Mouse (Mus musculus) limb, embryonic 14.5 days (tissue): ENCODE measurements at regions not wholly inside any gene's neighbourhood (a gene's known extent, or its start where the extent isn't known, plus 50 kb on each side); places are given as distances from the start of the nearest gene placed in this dataset.

Experiments
- ATAC-seq: fragments of 200-750 bp; cut with Nextera tagmentation; 2 replicates; pipeline ENCODE4 v1.8.0; 2017; ENCODE audit warnings: low read depth, moderate number of reproducible peaks, moderate TSS enrichment; ENCODE audit not compliant: low FRiP score
- DNase-seq: peaks from one replicate; pipeline ENCODE4 v3.0.0-alpha.2; 2015; ENCODE audit warnings: low spot score
- H3K27ac ChIP-seq: fragments of 300-500 bp; sonication (generic); replicated peaks from 2 replicates; pipeline ENCODE4 v1.5.1; 2014; ENCODE audit warnings: low read depth, mild to moderate bottlenecking, low read length, moderate library complexity, mixed read lengths
- H3K27me3 ChIP-seq: fragments of 300-500 bp; sonication (generic); 2 replicates; pipeline ENCODE4 v1.6.1; 2014; ENCODE audit warnings: low read length, mixed read lengths; ENCODE audit not compliant: control insufficient read depth, insufficient read depth
- H3K36me3 ChIP-seq: fragments of 300-500 bp; sonication (generic); 2 replicates; pipeline ENCODE4 v1.6.1; 2014; ENCODE audit warnings: mild to moderate bottlenecking, low read length, moderate library complexity, mixed read lengths; ENCODE audit not compliant: control insufficient read depth, insufficient read depth
- H3K4me1 ChIP-seq: fragments of 300-500 bp; sonication (generic); 2 replicates; pipeline ENCODE4 v1.6.1; 2014; ENCODE audit warnings: antibody characterized with exemption, low read length, mixed read lengths; ENCODE audit not compliant: control insufficient read depth, insufficient read depth
- H3K4me2 ChIP-seq: fragments of 300-500 bp; sonication (generic); replicated peaks from 2 replicates; pipeline ENCODE4 v1.6.1; 2014; ENCODE audit warnings: low read depth, mild to moderate bottlenecking, low read length, moderate library complexity; ENCODE audit not compliant: severe bottlenecking
- H3K4me3 ChIP-seq: fragments of 300-500 bp; sonication (generic); replicated peaks from 2 replicates; pipeline ENCODE4 v1.5.1; 2014; ENCODE audit warnings: low read length
- H3K9ac ChIP-seq: fragments of 300-500 bp; sonication (generic); 2 replicates; pipeline ENCODE4 v1.6.1; 2014; ENCODE audit warnings: mild to moderate bottlenecking, low read depth, low read length, moderate library complexity; ENCODE audit not compliant: severe bottlenecking
- H3K9me3 ChIP-seq: fragments of 300-500 bp; sonication (generic); 2 replicates; pipeline ENCODE4 v1.6.1; 2016; ENCODE audit warnings: low read length; ENCODE audit not compliant: control insufficient read depth
- POLR2A ChIP-seq: fragments of 200-500 bp; IDR thresholded peaks from 2 replicates; pipeline ENCODE4 v1.8.0; 2012; ENCODE audit warnings: inconsistent platforms, mild to moderate bottlenecking, moderate library complexity, borderline replicate concordance; ENCODE audit not compliant: insufficient read depth, insufficient read length; ENCODE audit errors: extremely low read depth
- WGBS: fragments of 180-500 bp; shearing (Covaris S2); extraction: QIAGEN DNeasy Blood & Tissue Kit; methylation state at CpG from one replicate; pipeline ENCODE4 v1.1.7; 2014; 5-methylcytosine and 5-hydroxymethylcytosine counted together

GRCm38 (mm10) chr9:101498721-101499120 lies 247.1 kb upstream of the Ppp2r3a start:
- Histone ChIP-seq H3K4me2 (no peak overlapping the region), H3K9me3 (no peaks in the 10 kb centered on the region), H3K4me1 (no peaks in the 10 kb centered on the region), H3K36me3 (no peaks in the 10 kb centered on the region), H3K27me3 (no peaks in the 10 kb centered on the region), H3K27ac (no peak overlapping the region), H3K9ac (no peak overlapping the region), H3K4me3 (no peak overlapping the region)
- DNase-seq (no peak), ATAC-seq (no peak)
- no peak for TF ChIP-seq POLR2A
- 87% methylated on average over 5 of the region's 5 CpGs for WGBS

- no peaks in the 10 kb centered on the region for H3K36me3 ChIP-seq
- no peak for ATAC-seq
- no peak for DNase-seq
- no peaks in the 10 kb centered on the region for H3K9me3 ChIP-seq
- H3K4me3 ChIP-seq, result no peak overlapping the region
- H3K9ac ChIP-seq, result no peak overlapping the region
- no peak overlapping the region for H3K4me2 ChIP-seq
- no peak for TF ChIP-seq POLR2A
- H3K27ac ChIP-seq, result no peak overlapping the region
- 69% methylated on average over 6 of the region's 6 CpGs for WGBS
- no peaks in the 10 kb centered on the region for H3K27me3 ChIP-seq
- no peaks in the 10 kb centered on the region for H3K4me1 ChIP-seq
Observed at GRCm38 (mm10) chr9:101495768-101496167, 244.2 kb upstream of the Ppp2r3a start.

GRCm38 (mm10) chr9:101489013-101489412 lies 237.4 kb upstream of the Ppp2r3a start:
- ATAC-seq, result no peak
- WGBS, result 76% methylated on average over 6 of the region's 6 CpGs
- H3K4me1 ChIP-seq, result no peaks in the 10 kb centered on the region

GRCm38 (mm10) chr9:101476223-101476622 lies 224.6 kb upstream of the Ppp2r3a start:
- no peak overlapping the region for H3K27ac ChIP-seq
- no peak for TF ChIP-seq POLR2A
- no peak overlapping the region for H3K9ac ChIP-seq
- no peaks in the 10 kb centered on the region for H3K9me3 ChIP-seq
- WGBS, result 63% methylated on average over 3 of the region's 3 CpGs
- no peak overlapping the region for H3K4me3 ChIP-seq
- ATAC-seq (no peak), DNase-seq (no peak)
- H3K4me1 ChIP-seq, result no peaks in the 10 kb centered on the region
- no peak overlapping the region for H3K4me2 ChIP-seq
- H3K27me3 ChIP-seq, result no peaks in the 10 kb centered on the region
- no peaks in the 10 kb centered on the region for H3K36me3 ChIP-seq

More at GRCm38 (mm10) chr9:101489013-101489412, 237.4 kb upstream of the Ppp2r3a start:
- Histone ChIP-seq H3K36me3 (no peaks in the 10 kb centered on the region), H3K4me3 (no peak overlapping the region), H3K9me3 (no peaks in the 10 kb centered on the region), H3K4me2 (no peak overlapping the region), H3K9ac (no peak overlapping the region), H3K27ac (no peak overlapping the region), H3K27me3 (no peaks in the 10 kb centered on the region)
- DNase-seq, result no peak
- TF ChIP-seq POLR2A, result no peak

GRCm38 (mm10) chr9:101473074-101473461 lies 221.5 kb upstream of the Ppp2r3a start:
- Histone ChIP-seq H3K4me1 (no peaks in the 10 kb centered on the region), H3K4me3 (no peak overlapping the region), H3K4me2 (no peak overlapping the region), H3K9me3 (no peaks in the 10 kb centered on the region), H3K9ac (no peak overlapping the region), H3K27ac (no peak overlapping the region), H3K36me3 (no peaks in the 10 kb centered on the region), H3K27me3 (no peaks in the 10 kb centered on the region)
- WGBS, result 83% methylated on average over 4 of the region's 4 CpGs
- no peak for TF ChIP-seq POLR2A
- ATAC-seq (no peak), DNase-seq (no peak)

GRCm38 (mm10) chr9:101472101-101473073 lies 220.8 kb upstream of the Ppp2r3a start:
- no peak for DNase-seq
- Histone ChIP-seq H3K4me3 (no peak overlapping the region), H3K9me3 (no peaks in the 10 kb centered on the region), H3K4me1 (no peaks in the 10 kb centered on the region), H3K4me2 (no peak overlapping the region), H3K36me3 (no peaks in the 10 kb centered on the region), H3K27me3 (no peaks in the 10 kb centered on the region), H3K9ac (no peak overlapping the region), H3K27ac (no peak overlapping the region)
- TF ChIP-seq POLR2A, result no peak
- ATAC-seq, result no peak
- 64% methylated on average over 8 of the region's 8 CpGs for WGBS
